Mouse (Mus musculus) heart, adult 8-10 months (tissue): ENCODE measurements at regions not wholly inside any gene's neighbourhood (a gene's known extent, or its start where the extent isn't known, plus 50 kb on each side); places are given as distances from the start of the nearest gene placed in this dataset.

ENCODE experiments used
- DNase-seq: peaks from one replicate; pipeline ENCODE4 v3.0.0; 2022; ENCODE audit warnings: low spot score

- no peak for DNase-seq
These were observed 1228.9 kb downstream of the Gsdmc2 start for GRCm38 (mm10) chr15:62616042-62616441.

GRCm38 (mm10) chr15:62596735-62597134 is 1248.2 kb downstream of the Gsdmc2 start:
- DNase-seq = no peak

GRCm38 (mm10) chr15:62588580-62588979 is 1256.4 kb downstream of the Gsdmc2 start:
- DNase-seq = no peak

GRCm38 (mm10) chr15:62578788-62579187 is 1266.2 kb downstream of the Gsdmc2 start:
- DNase-seq = no peak

GRCm38 (mm10) chr15:62575791-62576190 is 1269.2 kb downstream of the Gsdmc2 start:
- no peak for DNase-seq

GRCm38 (mm10) chr15:62571803-62572202 is 1273.2 kb downstream of the Gsdmc2 start:
- DNase-seq = no peak

- no peak for DNase-seq
These were observed 1275.9 kb downstream of the Gsdmc2 start for GRCm38 (mm10) chr15:62568788-62569713.

GRCm38 (mm10) chr15:62567431-62567830 is 1277.5 kb downstream of the Gsdmc2 start:
- no peak for DNase-seq

GRCm38 (mm10) chr15:62566106-62566511 is 1278.9 kb downstream of the Gsdmc2 start:
- peak; percentile 28 for DNase-seq

GRCm38 (mm10) chr15:62533233-62533632 is 1311.7 kb downstream of the Gsdmc2 start:
- DNase-seq = peak; percentile 40

GRCm38 (mm10) chr15:62528975-62529374 is 1316.0 kb downstream of the Gsdmc2 start:
- no peak for DNase-seq

GRCm38 (mm10) chr15:62524628-62525027 is 1320.3 kb downstream of the Gsdmc2 start:
- DNase-seq = no peak

- DNase-seq = no peak
These were observed 1320.8 kb downstream of the Gsdmc2 start for GRCm38 (mm10) chr15:62524135-62524534.

GRCm38 (mm10) chr15:62513462-62513861 is 1331.5 kb downstream of the Gsdmc2 start:
- DNase-seq = peak; percentile 27

GRCm38 (mm10) chr15:62511461-62511860 is 1333.5 kb downstream of the Gsdmc2 start:
- no peak for DNase-seq

GRCm38 (mm10) chr15:62503866-62504265 is 1341.1 kb downstream of the Gsdmc2 start:
- no peak for DNase-seq

- peak; percentile 24 for DNase-seq
These were observed 1344.0 kb downstream of the Gsdmc2 start for GRCm38 (mm10) chr15:62500966-62501365.

- no peak for DNase-seq
These were observed 1344.5 kb downstream of the Gsdmc2 start for GRCm38 (mm10) chr15:62500522-62500921.

GRCm38 (mm10) chr15:62496193-62496592 is 1348.8 kb downstream of the Gsdmc2 start:
- no peak for DNase-seq

- DNase-seq = no peak
These were observed 1352.6 kb downstream of the Gsdmc2 start for GRCm38 (mm10) chr15:62492350-62492749.

- DNase-seq = no peak
These were observed 1354.4 kb downstream of the Gsdmc2 start for GRCm38 (mm10) chr15:62490548-62490947.

GRCm38 (mm10) chr15:62486540-62486939 is 1358.4 kb downstream of the Gsdmc2 start:
- DNase-seq = no peak

GRCm38 (mm10) chr15:62484350-62484749 is 1360.6 kb downstream of the Gsdmc2 start:
- DNase-seq = no peak
